Mouse (Mus musculus) regulatory T cell (primary cell): Measurements from ENCODE around the gene 2010003K11Rik.

ENCODE experiments used
- in situ Hi-C: fragments of 300-600 bp; cut with MboI, MseI; formaldehyde crosslinking; loops from one replicate; pipeline ENCODE4 v1.15.1; 2025; ENCODE audit warnings: high pct_unique_total_duplicates

2010003K11Rik gene

DNA sequence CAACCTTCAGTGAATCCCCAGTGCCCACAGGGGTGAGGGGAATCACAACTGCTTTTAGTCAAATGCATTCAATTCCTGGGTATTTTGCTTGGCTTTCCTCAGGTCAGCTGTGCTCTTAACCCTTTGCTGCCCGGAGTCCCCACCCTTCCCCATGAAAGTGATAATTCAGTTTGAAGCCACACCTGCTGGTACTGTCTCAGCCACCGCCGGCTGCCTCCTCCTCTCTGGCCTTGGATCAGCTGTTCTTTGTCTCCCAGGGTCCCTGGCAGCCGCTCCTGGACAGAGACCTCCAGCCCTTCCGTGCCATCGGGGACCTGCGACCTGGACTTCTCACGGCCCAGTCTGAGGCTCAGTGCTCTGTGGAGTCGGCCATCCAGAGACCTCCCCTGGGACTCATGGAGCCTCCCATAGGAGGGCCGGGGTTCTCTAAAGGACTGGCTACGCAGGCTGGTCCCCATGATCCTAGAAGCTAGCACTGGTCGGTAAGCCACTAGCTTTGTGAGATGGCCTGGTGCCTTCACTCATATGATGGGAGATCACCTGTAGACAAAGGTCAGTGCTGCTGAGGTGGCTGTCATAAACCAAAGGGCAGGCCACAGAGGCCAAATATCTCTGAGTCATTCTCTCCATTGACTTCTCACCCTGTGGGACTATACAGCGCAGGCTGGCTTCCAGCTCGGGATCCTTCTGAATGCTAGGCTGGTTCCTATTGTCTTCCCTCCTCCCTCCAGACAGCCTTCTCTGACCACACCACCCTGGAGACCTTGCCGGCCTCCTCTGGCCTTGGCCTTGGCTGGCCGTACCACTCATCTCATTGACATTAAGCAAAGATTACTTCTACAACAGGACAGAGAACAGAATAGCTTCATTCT, at the start of gene 2010003K11Rik:
TSS of gene 2010003K11Rik (minus strand) at position 522 of the 872 bp plus-strand sequence.
- in situ Hi-C loops = no loop called here

DNA sequence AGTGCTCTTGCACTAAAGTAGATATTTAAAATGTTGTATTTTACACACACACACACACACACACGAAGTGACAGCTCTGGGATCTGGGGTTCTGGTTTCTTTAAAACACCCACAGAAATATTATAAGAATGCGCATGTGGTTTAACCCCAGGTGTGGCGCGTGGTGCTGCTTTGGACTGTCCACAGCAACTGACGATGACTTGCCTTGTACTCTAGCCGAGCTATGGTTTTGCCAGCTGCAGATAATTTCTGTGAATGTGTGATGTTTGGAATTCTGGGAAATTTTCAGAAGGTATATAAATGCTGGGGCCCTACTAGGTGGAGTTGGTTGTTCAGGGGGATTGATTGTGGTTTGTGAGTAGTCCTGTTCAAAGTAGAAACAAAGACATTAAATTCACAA, 49.4 kb upstream of the 2010003K11Rik start:
- in situ Hi-C loops = no loop called here

DNA sequence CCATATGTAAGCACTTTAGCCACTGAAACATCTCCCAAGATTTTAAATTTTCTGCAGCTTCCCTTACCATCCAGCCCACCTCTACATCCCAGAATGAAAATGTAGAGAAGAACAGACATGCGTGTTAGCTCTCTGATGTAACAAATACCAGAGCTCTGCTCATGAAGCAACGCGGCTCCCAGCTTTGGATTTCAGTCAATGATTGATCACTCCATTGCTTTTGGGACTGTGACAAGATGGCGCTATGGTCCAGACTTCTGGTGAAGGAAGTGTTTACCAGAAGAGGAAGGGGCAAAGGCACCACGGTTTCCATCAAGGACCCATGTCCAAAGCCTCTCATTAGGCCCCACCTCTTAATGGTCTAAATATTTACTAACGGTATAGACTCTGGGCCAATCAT, 47.5 kb upstream of the 2010003K11Rik start:
- in situ Hi-C loops = no loop called here

DNA sequence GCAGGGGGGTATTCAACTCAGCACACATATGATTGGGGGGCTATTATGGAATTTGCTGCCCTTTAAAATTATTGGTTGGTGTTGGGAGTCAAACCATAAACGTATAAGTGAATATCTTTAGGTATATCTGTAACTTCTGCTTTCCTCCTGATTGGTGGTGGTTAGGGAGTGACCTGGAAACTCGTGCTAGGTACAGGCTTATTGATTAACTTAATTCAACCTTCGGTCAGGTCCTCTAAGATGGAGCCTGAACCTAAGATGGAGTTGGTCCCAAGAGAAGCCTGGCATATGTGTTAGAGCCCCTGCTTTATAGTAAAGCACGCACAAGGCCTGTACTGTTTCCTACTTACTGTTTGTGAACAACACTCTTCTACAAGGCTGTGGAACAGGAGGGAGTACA, 46.7 kb upstream of the 2010003K11Rik start:
- in situ Hi-C loops = no loop called here

DNA sequence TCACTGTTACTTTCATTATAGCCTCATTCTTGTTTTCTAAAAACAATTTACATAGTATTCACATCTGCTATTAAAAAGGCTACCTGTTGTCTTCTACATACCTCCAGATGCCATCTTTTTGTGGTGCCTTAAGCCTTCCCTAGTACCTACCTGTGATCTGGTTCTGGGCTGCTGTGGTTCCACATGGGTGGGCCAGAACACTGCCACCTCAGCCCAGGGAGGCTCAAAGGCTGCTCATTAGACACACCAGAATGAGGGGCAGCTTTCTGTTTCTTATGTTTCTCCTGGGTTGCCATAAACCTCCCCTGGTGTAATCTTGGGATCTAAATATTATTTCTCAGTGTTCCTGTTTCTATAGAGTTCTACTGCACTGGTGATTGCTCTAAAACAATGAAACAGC, 43.7 kb upstream of the 2010003K11Rik start:
- in situ Hi-C loops = no loop called here

DNA sequence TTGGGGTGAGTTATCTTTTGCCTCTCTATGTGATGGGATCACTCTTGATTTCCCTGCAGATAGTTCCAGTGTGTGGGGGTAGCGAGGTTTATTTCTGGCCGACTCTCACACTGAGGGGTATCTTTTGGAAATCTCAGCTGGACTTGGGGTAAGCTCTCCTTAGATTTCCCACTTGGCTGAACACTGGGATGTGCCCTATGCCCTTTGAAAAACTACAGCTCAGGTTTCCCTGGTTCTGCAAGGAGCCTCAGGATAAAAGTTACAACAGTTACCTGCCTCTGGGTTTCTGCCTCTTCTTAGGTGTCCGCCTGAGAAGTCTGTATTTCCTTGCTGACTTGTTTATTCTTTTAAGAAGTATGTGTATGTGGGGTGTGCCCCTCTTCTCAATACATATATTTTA, 42.6 kb upstream of the 2010003K11Rik start:
- in situ Hi-C loops = no loop called here

DNA sequence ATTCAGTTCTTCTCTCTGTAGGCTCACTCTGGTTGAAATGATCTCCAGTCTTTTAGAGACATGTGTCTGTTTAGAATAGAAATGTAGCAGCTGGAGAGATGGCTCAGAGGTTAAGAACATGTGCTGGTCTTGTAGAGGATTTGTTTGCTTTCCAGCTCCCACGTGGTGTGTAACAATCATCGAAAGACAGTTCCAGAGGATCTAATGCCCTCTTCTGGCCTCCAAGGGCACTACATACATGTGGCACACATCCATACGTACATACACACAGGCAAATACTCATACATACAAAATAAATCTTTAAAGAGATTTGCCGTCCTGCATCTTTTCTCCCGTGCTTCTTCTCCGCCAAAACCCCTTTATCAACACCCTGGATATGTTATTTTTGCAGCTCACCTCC, 41.9 kb upstream of the 2010003K11Rik start:
- in situ Hi-C loops = no loop called here

DNA sequence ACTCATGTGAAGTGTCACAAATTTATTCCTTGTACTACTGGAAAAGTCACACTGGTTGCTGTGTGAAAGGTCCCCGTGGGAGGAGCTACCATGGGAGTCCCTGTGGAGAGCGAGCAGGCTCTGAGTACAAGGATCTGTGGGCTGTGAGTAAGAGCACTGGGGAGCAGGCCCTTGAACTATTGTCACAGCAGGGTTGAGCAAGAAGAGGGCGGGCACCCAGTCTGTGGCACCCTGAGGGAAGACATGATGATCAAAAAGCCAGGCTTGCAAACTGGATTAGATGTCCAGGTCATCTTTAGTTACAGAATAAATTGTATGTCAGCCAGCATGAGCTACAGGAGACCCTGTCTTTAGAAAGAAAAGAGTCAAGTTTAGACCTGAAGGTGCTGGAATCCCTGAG, 38.2 kb upstream of the 2010003K11Rik start:
- in situ Hi-C loops = no loop called here

DNA sequence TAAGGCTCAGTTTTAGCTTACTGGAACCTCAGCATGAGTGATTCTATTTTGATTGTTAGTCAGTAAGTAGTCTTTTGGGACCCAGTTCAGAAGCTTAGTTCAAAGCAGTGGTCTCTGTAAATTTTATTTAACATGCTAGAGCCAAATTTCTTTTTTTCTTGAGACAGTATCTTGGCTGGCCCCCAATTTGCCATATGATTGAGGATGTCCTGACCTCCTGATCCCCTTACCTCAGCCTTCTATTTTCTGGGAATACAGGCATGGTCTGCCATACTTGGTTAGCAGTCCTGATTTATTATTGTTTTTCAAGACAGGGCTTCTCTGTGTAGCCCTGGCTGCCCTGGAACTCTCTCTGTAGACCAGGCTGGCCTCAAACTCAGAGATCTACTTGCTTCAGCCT, 37.5 kb upstream of the 2010003K11Rik start:
- in situ Hi-C loops = no loop called here

DNA sequence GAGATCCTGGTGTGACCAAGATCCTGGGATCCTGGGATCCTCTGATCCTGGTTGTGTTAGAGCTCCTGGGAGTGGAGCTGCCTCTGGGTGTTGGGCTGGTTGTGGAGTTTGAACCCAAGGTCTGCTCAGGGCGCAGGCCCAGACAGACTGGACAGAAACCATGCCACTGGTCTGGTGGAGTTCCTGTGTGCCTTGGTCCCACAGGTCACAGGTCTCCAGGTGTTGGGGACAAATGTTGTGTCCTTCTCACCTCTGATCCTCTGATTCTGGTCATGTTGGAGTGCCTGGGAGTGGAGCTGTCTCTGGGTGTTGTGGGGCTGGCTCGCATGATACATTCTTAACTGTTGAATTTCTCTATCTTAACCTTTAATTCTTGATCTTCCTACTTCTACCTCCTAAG, 36.3 kb upstream of the 2010003K11Rik start:
- in situ Hi-C loops = no loop called here

DNA sequence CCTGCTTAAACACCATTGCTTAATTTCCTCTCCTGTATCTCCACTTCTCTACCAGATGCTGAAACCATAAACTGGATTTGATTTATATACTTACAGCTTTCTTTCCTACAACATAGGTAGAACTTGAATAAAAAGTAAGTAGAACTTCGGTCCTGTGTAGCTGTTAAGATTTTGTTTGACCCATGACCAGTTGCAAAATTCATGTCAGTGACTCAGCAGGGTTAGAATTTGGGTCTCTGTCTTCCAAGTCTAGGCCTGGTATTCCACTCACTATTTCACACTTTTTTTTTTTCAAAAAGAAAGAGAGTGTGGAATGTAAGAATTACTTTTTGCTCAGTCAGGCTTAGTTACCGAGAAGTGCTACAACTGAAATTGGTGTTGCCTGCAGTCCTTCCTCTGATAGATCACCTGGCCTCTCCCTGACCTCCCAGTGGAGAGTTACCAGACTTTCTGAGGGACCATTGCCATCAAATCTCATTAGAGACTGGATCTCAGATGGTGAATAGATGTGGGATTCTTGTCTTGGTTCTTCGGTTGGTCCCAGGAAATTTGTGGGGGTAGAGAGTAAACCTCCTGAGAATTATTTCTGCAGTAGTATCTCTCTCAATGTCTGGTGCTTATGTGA, 23.2 kb upstream of the 2010003K11Rik start:
- in situ Hi-C loops = no loop called here

DNA sequence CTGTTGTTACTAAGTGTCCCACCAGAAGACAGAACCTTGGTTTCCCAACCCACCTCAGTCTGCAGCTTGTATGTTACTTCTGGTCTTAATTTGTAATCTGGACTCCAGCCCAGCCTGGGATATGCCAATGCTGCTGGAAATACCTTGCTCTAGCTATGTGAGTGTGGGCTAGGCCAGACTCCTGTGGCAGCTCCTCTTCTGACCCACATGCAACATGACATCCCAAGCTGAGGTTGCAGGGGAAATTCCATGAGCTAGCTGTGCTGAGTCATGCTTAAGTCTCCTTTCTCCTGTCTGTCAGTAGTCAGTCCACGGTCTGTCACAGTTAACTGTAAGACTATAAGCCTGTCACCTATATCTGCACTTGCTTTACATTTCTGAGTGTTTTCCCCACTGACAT, 19.1 kb upstream of the 2010003K11Rik start:
- in situ Hi-C loops = no loop called here

DNA sequence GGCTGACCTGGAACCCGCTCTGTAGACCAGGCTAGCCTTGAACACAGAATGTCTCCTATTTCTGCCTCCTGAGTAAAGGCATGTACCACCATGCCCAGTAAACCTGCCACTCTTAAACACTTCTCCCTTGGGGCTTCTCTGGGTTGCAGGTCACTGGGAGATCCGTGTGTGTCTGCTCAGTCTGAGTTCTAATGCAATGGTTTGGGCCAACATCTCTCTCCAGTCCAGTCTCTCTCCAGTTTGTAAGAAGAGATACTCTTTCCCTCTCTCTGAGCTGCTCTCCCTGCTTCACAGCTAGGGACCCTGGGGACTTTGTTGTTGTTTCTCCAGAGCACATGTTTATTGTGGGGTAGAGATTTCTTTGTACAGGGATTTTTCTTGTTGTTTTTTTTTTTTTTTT, 17.9 kb upstream of the 2010003K11Rik start:
- in situ Hi-C loops = no loop called here

DNA sequence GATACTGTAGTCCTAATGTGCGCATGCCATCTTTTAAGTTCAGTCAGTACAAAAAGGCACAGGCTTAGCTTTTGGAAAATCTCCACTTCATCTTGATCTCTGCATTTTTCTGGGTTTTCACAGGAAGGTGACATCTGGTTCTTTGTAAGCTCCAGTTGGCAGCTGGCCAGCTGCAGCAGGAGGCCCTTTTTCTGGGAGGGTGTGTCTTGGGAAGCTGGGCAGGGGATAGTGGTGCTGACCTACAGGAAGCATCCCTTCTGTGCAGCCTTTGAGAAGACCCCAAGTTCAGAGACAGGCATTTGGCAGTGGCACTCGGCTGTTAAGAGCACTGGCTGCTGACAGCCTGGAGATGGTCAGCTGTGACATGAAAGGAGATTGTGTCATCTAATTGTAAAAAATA, 17.4 kb upstream of the 2010003K11Rik start:
- in situ Hi-C loops = no loop called here

DNA sequence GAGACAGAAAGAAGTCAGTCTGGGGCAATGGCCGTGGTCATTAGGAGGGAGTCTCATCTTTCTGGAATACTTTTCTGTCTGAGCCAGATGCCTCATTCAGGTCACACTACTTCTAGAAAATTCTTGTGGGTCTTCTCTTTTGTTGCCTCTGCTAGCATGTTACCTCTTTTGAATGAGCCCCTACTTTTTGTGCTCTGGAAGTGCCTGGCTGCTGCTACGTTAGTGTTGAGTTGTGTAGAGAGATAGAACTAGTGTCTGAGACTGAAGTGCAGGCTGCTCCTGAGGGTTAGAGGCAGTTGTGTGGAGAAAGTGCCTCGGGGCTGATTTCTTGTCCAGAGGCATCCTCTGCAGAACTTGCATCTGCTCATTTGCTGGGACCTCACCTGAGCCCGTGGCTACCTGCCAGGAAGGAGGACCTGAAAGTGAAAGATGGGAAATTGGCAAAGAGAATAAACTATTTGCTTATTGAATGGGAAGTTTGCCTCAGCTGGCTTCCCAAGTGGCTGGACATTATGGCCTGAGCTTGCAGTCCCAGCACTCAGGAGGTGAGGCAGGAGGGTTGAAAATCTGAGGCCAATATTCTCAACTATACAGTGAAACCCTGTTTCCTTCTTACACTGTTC, 15.0 kb upstream of the 2010003K11Rik start:
- in situ Hi-C loops = no loop called here

DNA sequence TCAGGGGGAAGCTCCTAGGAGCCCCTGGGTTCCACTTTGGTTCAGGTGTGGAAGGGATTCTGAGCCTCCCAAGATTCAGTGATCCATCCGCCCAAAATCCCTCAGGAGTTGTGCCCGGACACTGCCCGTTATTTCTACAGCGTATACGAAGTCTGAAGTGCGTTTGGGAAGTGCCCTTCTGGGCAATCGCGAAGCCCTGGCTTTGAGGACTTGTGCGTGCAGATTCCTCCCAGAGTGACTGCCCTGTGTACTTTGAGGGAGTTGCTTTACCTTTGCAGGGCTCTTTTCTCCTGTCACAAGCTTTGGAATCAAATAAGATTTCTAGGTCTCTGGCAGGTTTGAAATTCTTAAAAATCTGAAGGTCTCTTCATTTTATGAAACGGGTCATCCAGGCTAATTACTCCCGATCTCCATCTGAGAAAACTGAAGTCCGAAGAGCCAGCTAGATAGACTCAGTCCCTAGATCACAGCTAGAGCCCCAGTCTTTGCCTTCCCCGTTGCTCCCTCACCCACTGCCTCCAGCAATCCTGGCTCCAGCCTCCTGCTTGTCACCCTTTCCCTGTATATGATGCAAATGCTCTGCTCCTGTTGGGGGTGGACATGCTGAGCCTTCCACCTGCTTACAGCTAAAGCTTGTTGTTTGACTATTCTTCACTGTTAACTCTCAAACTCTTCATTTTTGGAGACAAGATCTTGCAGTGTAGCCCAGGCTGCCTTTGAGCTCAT, 12.9 kb upstream of the 2010003K11Rik start:
- in situ Hi-C loops = no loop called here

DNA sequence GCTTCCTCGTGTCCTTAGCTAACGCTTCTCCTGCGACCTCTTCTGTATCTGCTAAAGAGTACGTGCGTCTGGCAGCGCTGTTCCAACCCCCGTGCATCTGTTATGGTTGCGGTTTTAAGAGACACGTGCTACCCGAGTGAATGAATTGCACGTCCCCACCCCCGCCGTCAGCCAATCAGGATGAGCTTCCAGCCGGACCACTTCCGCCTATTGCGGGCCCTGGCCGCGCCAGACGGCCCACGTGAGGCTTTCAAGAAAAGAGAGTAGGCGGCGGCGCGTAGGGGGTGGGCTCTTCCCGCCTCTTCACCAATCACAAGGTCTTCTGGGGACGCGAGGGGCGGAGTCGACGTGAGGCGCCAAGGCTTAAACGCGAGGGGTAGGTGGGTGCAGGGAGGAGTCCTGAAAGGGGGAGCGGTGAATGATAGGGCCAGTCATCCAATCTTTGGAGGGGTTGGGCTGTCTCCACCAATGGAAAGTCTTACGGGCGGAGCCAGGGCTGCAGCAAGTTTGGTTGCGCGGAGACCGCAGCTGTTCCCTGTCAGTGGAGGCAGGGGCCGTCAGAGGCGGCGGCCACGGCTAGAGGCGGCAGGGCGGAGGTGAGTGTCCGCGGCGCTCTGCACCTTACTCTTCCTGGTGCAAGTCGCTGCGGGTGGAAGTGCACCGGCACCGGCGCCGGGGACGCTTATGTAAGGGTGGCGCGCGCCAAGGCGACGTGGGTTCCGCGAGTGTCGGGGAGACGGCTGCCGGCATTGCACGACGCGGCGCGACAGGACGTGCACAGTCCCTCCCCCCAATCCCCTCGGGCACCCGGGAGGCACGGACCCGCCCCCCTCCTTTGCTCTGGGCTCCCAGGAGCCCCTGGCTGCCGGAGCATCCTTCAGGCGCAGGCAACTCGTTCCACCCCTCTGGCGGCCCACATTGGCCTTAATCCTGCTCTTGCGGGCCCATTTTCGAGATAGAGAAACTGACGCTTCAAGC, 11.9 kb upstream of the 2010003K11Rik start, which contains the start of gene Pcx:
TSS of gene Pcx (plus strand) at position 487 of the 978 bp plus-strand sequence.
- in situ Hi-C loops = no loop called here

DNA sequence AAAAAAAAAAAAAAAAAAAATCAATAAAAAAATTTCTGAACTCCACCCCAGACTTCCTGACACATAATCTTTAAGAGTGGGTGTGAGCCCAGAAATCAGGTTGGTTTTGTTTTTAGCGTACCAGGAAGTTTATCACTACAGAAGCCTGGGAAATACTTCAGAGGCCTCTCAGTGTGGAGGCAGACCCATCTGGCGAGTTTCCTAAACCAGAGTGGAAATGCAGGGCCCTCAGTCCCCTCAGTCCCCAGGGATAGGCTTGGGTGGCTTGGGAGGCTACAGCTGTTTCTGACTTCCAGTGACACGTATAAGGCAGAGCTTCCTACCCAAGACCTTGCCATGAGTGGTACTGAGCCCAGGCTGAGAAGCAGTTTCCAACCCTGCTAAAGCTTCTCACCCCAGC, 9.4 kb upstream of the 2010003K11Rik start:
- in situ Hi-C loops = no loop called here

DNA sequence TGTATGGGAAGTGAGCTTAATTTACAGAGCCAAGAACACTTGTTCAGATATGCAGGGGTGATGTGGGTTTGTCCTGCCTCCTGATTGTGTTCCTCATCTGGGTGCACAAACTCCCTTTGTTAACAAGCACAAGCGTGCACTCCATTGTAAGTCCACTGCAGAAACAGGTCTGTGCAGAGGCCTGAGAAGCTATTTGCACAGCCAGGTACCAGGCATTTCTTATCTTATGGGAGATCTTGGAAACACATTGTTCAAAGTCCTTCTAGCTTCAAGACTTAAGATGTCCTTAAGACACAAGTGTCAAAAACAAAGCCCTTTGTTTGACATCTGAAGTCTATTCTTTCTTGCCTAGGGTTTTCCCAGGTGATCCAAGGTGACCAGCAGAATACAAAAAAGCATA, 6.4 kb upstream of the 2010003K11Rik start:
- in situ Hi-C loops = no loop called here

DNA sequence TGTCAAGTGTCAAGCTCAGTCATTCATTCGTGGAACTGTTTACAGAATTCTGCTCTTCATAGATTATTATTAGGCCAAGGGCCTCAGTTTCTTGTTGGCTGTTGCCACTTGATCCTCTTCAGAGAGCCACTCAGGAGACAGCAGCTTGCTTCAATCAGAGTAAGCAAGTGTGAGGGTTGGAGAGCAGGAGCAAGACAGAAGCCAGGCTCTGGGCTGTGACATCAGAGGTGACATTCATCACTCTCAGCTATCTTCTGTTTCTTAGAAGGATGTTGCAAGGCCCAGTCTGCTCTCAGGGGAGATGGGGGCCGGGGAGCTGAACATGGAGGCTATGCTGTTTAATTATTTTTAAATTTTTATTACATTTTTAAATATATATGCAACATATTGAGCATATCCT, 4.3 kb upstream of the 2010003K11Rik start:
- in situ Hi-C loops = no loop called here
